Mouse (Mus musculus) lung, adult 2 months (tissue): ENCODE data around the gene Stk24.

ENCODE experiments used
- CTCF ChIP-seq: fragments of 200-500 bp; IDR thresholded peaks from 2 replicates; pipeline ENCODE4 v1.5.1; 2011; ENCODE audit warnings: mild to moderate bottlenecking, low read length, control low read depth; ENCODE audit not compliant: insufficient read depth
- POLR2A ChIP-seq: fragments of 200-500 bp; IDR thresholded peaks from 2 replicates; pipeline ENCODE4 v1.6.1; 2011; ENCODE audit warnings: low read depth, mild to moderate bottlenecking, control low read depth, low read length, borderline replicate concordance; ENCODE audit errors: extremely low read depth

DNA sequence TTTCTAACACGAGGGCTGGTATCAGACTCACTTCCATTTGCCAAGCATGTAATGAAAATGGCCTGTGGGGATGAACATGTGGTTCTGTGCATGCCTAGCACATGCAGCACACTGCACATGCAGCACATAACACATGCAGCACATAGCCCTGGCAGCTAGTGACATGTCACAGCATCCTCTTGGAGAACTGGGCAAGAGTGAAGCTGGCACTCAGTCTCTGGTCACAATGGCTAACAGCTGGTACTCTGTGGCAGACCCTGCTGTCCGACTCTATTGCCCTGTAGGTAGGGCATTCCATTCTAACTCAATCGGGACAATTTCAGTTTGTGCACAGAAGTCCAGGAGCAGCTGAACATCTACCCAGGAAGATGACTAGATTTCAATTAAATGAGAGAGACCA, 36.9 kb downstream of the Stk24 start:
- TF ChIP-seq CTCF (no peak), POLR2A (no peak)
